Mouse (Mus musculus) forebrain, embryonic 11.5 days (tissue): Measurements from ENCODE around the gene Mymx. TPM values are rescaled to one million over a fixed set of nuclear protein-coding genes. Genes with fewer than 3 reads are reported as not detected.

Experiments
- ATAC-seq: fragments of 200-750 bp; cut with Nextera tagmentation; replicated peaks from 2 replicates; pipeline ENCODE4 v1.8.0; 2017; ENCODE audit warnings: moderate TSS enrichment; ENCODE audit not compliant: low FRiP score
- DNase-seq: peaks from one replicate; pipeline ENCODE4 v3.0.0-alpha.2; 2017; ENCODE audit warnings: low spot score
- H3K27ac ChIP-seq: fragments of 300-500 bp; sonication (generic); 2 replicates; pipeline ENCODE4 v1.5.1; 2014; ENCODE audit warnings: low read depth, low read length
- H3K27me3 ChIP-seq: fragments of 300-500 bp; sonication (generic); 2 replicates; pipeline ENCODE4 v1.6.1; 2014; ENCODE audit warnings: mild to moderate bottlenecking, low read length, mixed read lengths; ENCODE audit not compliant: control insufficient read depth, insufficient read depth
- H3K36me3 ChIP-seq: fragments of 300-500 bp; sonication (generic); 2 replicates; pipeline ENCODE4 v1.6.1; 2014; ENCODE audit warnings: mild to moderate bottlenecking, low read length, moderate library complexity, mixed read lengths; ENCODE audit not compliant: control insufficient read depth, insufficient read depth
- H3K4me1 ChIP-seq: fragments of 300-500 bp; sonication (generic); replicated peaks from 2 replicates; pipeline ENCODE4 v1.6.1; 2014; ENCODE audit warnings: low read length, mixed read lengths; ENCODE audit not compliant: control insufficient read depth, insufficient read depth
- H3K4me2 ChIP-seq: fragments of 300-500 bp; sonication (generic); 2 replicates; pipeline ENCODE4 v1.6.1; 2014; ENCODE audit warnings: low read depth, mild to moderate bottlenecking, low read length, moderate library complexity, mixed read lengths; ENCODE audit not compliant: severe bottlenecking
- H3K4me3 ChIP-seq: fragments of 300-500 bp; sonication (generic); 2 replicates; pipeline ENCODE4 v1.5.1; 2014; ENCODE audit warnings: low read depth, low read length
- H3K9ac ChIP-seq: fragments of 300-500 bp; sonication (generic); 2 replicates; pipeline ENCODE4 v1.6.1; 2014; ENCODE audit warnings: low read length
- H3K9me3 ChIP-seq: fragments of 300-500 bp; sonication (generic); 2 replicates; pipeline ENCODE4 v1.6.1; 2016; ENCODE audit warnings: low read length, mixed read lengths; ENCODE audit not compliant: control insufficient read depth
- WGBS: fragments of 180-500 bp; shearing (Covaris S2); extraction: QIAGEN DNeasy Blood & Tissue Kit; methylation state at CpG from one replicate; pipeline ENCODE4 v1.1.7; 2014; 5-methylcytosine and 5-hydroxymethylcytosine counted together
- polyA plus RNA-seq: library from polyadenylated mRNA; unstranded; fragments of >200 nt; fragmentation: Nextera tagmentation; extraction: Ambion mirVana; gene quantifications from 2 replicates; pipeline ENCODE4 v1.2.1, GENCODE M21; 2014

Mymx gene
- polyA plus RNA-seq, 1 experiment from 2014 or later = not detected

- Histone ChIP-seq H3K36me3 (no peaks in the 10 kb centered on the region), H3K4me1 (peaks cover 7% of the 10 kb centered on the region; the same call in 1 of the 2 replicates), H3K27me3 (no peaks in the 10 kb centered on the region), H3K9ac (no peak overlapping the region), H3K27ac (no peak overlapping the region), H3K4me2 (no peak overlapping the region), H3K9me3 (no peaks in the 10 kb centered on the region), H3K4me3 (no peak overlapping the region)
- 90% methylated on average over 6 of the region's 6 CpGs for WGBS
- DNase-seq (no peak), ATAC-seq (no peak)
These were observed 19.7 kb downstream of the Mymx start for GRCm38 (mm10) chr17:45582188-45582587.

- H3K4me1 ChIP-seq = peaks cover 7% of the 10 kb centered on the region; the same call in 1 of the 2 replicates
- 16% methylated on average over 2 of the region's 2 CpGs for WGBS
- ATAC-seq (no peak; the same call in 1 of the 2 replicates), DNase-seq (peak; percentile 81)
- no peak overlapping the region for H3K27ac ChIP-seq
- no peak overlapping the region for H3K4me3 ChIP-seq
- H3K27me3 ChIP-seq = no peaks in the 10 kb centered on the region
- no peak overlapping the region for H3K9ac ChIP-seq
- no peaks in the 10 kb centered on the region for H3K36me3 ChIP-seq
- no peak overlapping the region for H3K4me2 ChIP-seq
- no peaks in the 10 kb centered on the region for H3K9me3 ChIP-seq
These were observed 20.3 kb downstream of the Mymx start for GRCm38 (mm10) chr17:45581567-45581983.

- Histone ChIP-seq H3K27ac (0 out of 2 replicates have a peak overlapping the region, but pooled peaks have one; percentile 4), H3K9me3 (no peaks in the 10 kb centered on the region), H3K9ac (no peak overlapping the region), H3K4me1 (peaks cover 7% of the 10 kb centered on the region; the same call in 1 of the 2 replicates), H3K4me3 (no peak overlapping the region), H3K4me2 (no peak overlapping the region), H3K36me3 (no peaks in the 10 kb centered on the region), H3K27me3 (no peaks in the 10 kb centered on the region)
- DNase-seq (no peak), ATAC-seq (no peak)
- 52% methylated on average over 12 of the region's 12 CpGs for WGBS
These were observed 20.9 kb downstream of the Mymx start for GRCm38 (mm10) chr17:45580958-45581477.

- no peak for DNase-seq
- H3K36me3 ChIP-seq = no peaks in the 10 kb centered on the region
- H3K27me3 ChIP-seq = no peaks in the 10 kb centered on the region
- H3K9me3 ChIP-seq = no peaks in the 10 kb centered on the region
- 77% methylated on average over 4 of the region's 4 CpGs for WGBS
- ATAC-seq = no peak
- H3K27ac ChIP-seq = no peak overlapping the region
- peaks cover 7% of the 10 kb centered on the region; the same call in 1 of the 2 replicates for H3K4me1 ChIP-seq
- H3K4me2 ChIP-seq = no peak overlapping the region
- H3K9ac ChIP-seq = no peak overlapping the region
- H3K4me3 ChIP-seq = no peak overlapping the region
These were observed 22.3 kb downstream of the Mymx start for GRCm38 (mm10) chr17:45579554-45579953.

DNA sequence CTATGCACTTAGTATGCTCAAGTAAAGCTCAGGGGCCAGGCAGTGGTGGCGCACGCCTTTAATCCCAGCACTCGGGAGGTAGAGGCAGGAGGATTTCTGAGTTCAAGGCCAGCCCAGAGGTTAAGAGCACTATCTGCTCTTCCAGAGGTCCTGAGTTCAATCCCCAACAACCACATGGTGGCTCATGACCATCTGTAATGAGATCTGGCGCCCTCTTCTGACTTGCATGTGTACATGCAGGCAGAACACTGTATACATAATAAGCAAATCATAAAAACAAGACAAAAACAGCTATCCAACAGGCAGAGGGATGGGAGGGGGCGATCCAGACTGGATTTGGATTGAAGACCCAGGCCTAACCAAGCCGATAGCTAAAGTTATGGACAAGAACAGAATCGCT lies 23.1 kb downstream of the Mymx start:
- H3K4me2 ChIP-seq = no peak overlapping the region
- H3K9ac ChIP-seq = no peak overlapping the region
- H3K27ac ChIP-seq = no peak overlapping the region
- H3K36me3 ChIP-seq = no peaks in the 10 kb centered on the region
- H3K4me3 ChIP-seq = no peak overlapping the region
- no peaks in the 10 kb centered on the region for H3K9me3 ChIP-seq
- H3K27me3 ChIP-seq = no peaks in the 10 kb centered on the region
- ATAC-seq = no peak
- 65% methylated on average over 7 of the region's 7 CpGs for WGBS
- peaks cover 2% of the 10 kb centered on the region; the same call in 1 of the 2 replicates for H3K4me1 ChIP-seq
- no peak for DNase-seq

DNA sequence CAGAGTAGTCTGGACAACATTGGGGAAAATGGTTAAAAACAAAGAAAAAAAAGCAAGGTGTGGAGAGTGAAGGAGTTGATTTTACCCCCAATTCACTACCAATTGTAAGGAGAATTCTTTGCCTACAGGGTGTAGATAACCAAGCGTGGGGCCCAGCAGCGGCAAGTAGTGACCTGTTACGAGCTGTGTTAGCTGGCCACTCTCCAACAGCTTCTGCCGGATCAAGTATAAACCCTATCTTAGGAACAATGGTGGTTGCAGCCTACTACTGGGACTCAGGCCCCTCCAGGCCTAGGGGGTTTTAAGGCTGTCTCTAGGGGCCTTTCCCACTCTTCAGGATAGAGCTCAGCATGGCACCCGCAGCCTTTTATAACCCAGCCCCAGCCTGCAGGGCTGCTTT lies 23.7 kb downstream of the Mymx start:
- ATAC-seq (no peak), DNase-seq (no peak)
- no peak overlapping the region for H3K9ac ChIP-seq
- H3K27ac ChIP-seq = no peak overlapping the region
- 66% methylated on average over 5 of the region's 5 CpGs for WGBS
- no peaks in the 10 kb centered on the region for H3K36me3 ChIP-seq
- no peak overlapping the region for H3K4me3 ChIP-seq
- no peaks in the 10 kb centered on the region for H3K9me3 ChIP-seq
- peaks cover 2% of the 10 kb centered on the region; the same call in 1 of the 2 replicates for H3K4me1 ChIP-seq
- H3K4me2 ChIP-seq = no peak overlapping the region
- H3K27me3 ChIP-seq = no peaks in the 10 kb centered on the region

GRCm38 (mm10) chr17:45575123-45575897 lies 26.6 kb downstream of the Mymx start:
- Histone ChIP-seq H3K9me3 (no peaks in the 10 kb centered on the region), H3K4me1 (peaks cover 2% of the 10 kb centered on the region; the same call in 1 of the 2 replicates), H3K36me3 (peaks cover 11% of the 10 kb centered on the region; the same call in 1 of the 2 replicates), H3K4me2 (no peak overlapping the region), H3K9ac (no peak overlapping the region; the same call in 1 of the 2 replicates), H3K4me3 (no peak overlapping the region), H3K27me3 (no peaks in the 10 kb centered on the region), H3K27ac (no peak overlapping the region)
- ATAC-seq (no peak), DNase-seq (no peak)
- 90% methylated on average over 8 of the region's 8 CpGs for WGBS

- DNase-seq = peak; percentile 81
- no peaks in the 10 kb centered on the region for H3K9me3 ChIP-seq
- H3K4me2 ChIP-seq = peak overlapping the region; percentile 67
- H3K4me1 ChIP-seq = peaks cover 4% of the 10 kb centered on the region; the same call in 1 of the 2 replicates
- WGBS = 2% methylated on average over 17 of the region's 17 CpGs
- peaks cover 20% of the 10 kb centered on the region for H3K36me3 ChIP-seq
- ATAC-seq = peak; percentile 40
- H3K27me3 ChIP-seq = no peaks in the 10 kb centered on the region
- H3K9ac ChIP-seq = peak overlapping the region; percentile 99
- peak overlapping the region; percentile 95 for H3K27ac ChIP-seq
- peak overlapping the region; percentile 100 for H3K4me3 ChIP-seq
These were observed 27.7 kb downstream of the Mymx start for GRCm38 (mm10) chr17:45574129-45574761.
